Mouse (Mus musculus) stomach, postnatal 0 days (tissue): Measurements from ENCODE around the gene Trim47. TPM values are rescaled to one million over a fixed set of nuclear protein-coding genes. Genes with fewer than 3 reads are reported as not detected.

ENCODE experiments used
- ATAC-seq: fragments of 200-750 bp; cut with Nextera tagmentation; 2 replicates; pipeline ENCODE4 v1.8.0; 2017; ENCODE audit not compliant: low FRiP score, low TSS enrichment
- DNase-seq: peaks from one replicate; pipeline ENCODE4 v3.0.0-alpha.2; 2016; ENCODE audit warnings: low spot score
- H3K27ac ChIP-seq: fragments of 300-500 bp; sonication (generic); replicated peaks from 2 replicates; pipeline ENCODE4 v1.5.1; 2014; ENCODE audit warnings: mild to moderate bottlenecking, control low read depth
- H3K27me3 ChIP-seq: fragments of 300-500 bp; sonication (generic); 2 replicates; pipeline ENCODE4 v1.6.1; 2014; ENCODE audit warnings: low read length; ENCODE audit not compliant: control insufficient read depth, insufficient read depth
- H3K36me3 ChIP-seq: fragments of 300-500 bp; sonication (generic); 2 replicates; pipeline ENCODE4 v1.6.1; 2014; ENCODE audit warnings: low read length, mixed read lengths; ENCODE audit not compliant: control insufficient read depth, insufficient read depth
- H3K4me1 ChIP-seq: fragments of 300-500 bp; sonication (generic); replicated peaks from 2 replicates; pipeline ENCODE4 v1.6.1; 2014; ENCODE audit warnings: antibody characterized with exemption; ENCODE audit not compliant: control insufficient read depth, insufficient read depth
- H3K4me2 ChIP-seq: fragments of 300-500 bp; sonication (generic); replicated peaks from 2 replicates; pipeline ENCODE4 v1.6.1; 2014; ENCODE audit warnings: low read depth, mild to moderate bottlenecking, control low read depth, moderate library complexity
- H3K4me3 ChIP-seq: fragments of 300-500 bp; sonication (generic); 2 replicates; pipeline ENCODE4 v1.5.1; 2014; ENCODE audit warnings: low read depth, low read length, control low read depth
- H3K9ac ChIP-seq: fragments of 300-500 bp; sonication (generic); 2 replicates; pipeline ENCODE4 v1.6.1; 2014; ENCODE audit warnings: mild to moderate bottlenecking, low read length, control low read depth, mixed read lengths
- H3K9me3 ChIP-seq: fragments of 300-500 bp; sonication (generic); 2 replicates; pipeline ENCODE4 v1.6.1; 2016; ENCODE audit warnings: low read length; ENCODE audit not compliant: control insufficient read depth
- CTCF ChIP-seq: IDR thresholded peaks from 2 replicates; pipeline ENCODE4 v1.5.1; 2016; ENCODE audit warnings: antibody characterized with exemption, low read depth, mild to moderate bottlenecking, moderate library complexity
- EP300 ChIP-seq: optimal IDR thresholded peaks from 2 replicates; pipeline ENCODE3; 2016; ENCODE audit warnings: antibody characterized with exemption
- WGBS: fragments of 180-500 bp; shearing (Covaris S2); extraction: QIAGEN DNeasy Blood & Tissue Kit; methylation state at CpG from one replicate; pipeline ENCODE4 v1.1.7; 2014; 5-methylcytosine and 5-hydroxymethylcytosine counted together
- polyA plus RNA-seq: library from polyadenylated mRNA; unstranded; fragments of >200 nt; fragmentation: Nextera tagmentation; extraction: Ambion mirVana; gene quantifications from 2 replicates; pipeline ENCODE4 v1.2.1, GENCODE M21; 2015

Trim47 gene
- polyA plus RNA-seq, 1 experiment from 2014 or later, result 34.6 TPM

- no peaks in the 10 kb centered on the region for H3K9me3 ChIP-seq
- no peak overlapping the region for H3K4me2 ChIP-seq
- H3K27ac ChIP-seq, result peak overlapping the region; percentile 67
- WGBS, result 68% methylated on average over 10 of the region's 10 CpGs
- peak; percentile 59 for DNase-seq
- no peak for ATAC-seq
- H3K4me1 ChIP-seq, result 0 out of 2 replicates have a peak, but pooled peaks cover 3% of the 10 kb centered on the region
- H3K4me3 ChIP-seq, result no peak overlapping the region
- no peak overlapping the region for H3K9ac ChIP-seq
- H3K36me3 ChIP-seq, result peaks cover 31% of the 10 kb centered on the region
- no peak for TF ChIP-seq CTCF
- TF ChIP-seq EP300, result no peak
- H3K27me3 ChIP-seq, result no peaks in the 10 kb centered on the region
Measured at GRCm38 (mm10) chr11:116079511-116079910, 47.5 kb downstream of the Trim47 start.

- 0 out of 2 replicates have a peak, but pooled peaks cover 3% of the 10 kb centered on the region for H3K4me1 ChIP-seq
- H3K27ac ChIP-seq, result peak overlapping the region; percentile 67
- TF ChIP-seq CTCF, result no peak
- TF ChIP-seq EP300, result no peak
Measured at GRCm38 (mm10) chr11:116078676-116079320, 48.2 kb downstream of the Trim47 start.

GRCm38 (mm10) chr11:116078221-116078620, 48.8 kb downstream of the Trim47 start:
- Histone ChIP-seq H3K36me3 (peaks cover 26% of the 10 kb centered on the region), H3K4me2 (peak overlapping the region; percentile 55), H3K27ac (peak overlapping the region; percentile 92), H3K9ac (peak overlapping the region; percentile 27; the same call in 1 of the 2 replicates), H3K9me3 (no peaks in the 10 kb centered on the region), H3K4me1 (0 out of 2 replicates have a peak, but pooled peaks cover 3% of the 10 kb centered on the region), H3K4me3 (peak overlapping the region; percentile 24), H3K27me3 (no peaks in the 10 kb centered on the region)
- DNase-seq (peak; percentile 72), ATAC-seq (peak; percentile 33)
- TF ChIP-seq EP300, result no peak
- WGBS, result 14% methylated on average over 16 of the region's 16 CpGs

More at GRCm38 (mm10) chr11:116078676-116079320, 48.2 kb downstream of the Trim47 start:
- Histone ChIP-seq H3K4me2 (no peak overlapping the region), H3K27me3 (no peaks in the 10 kb centered on the region), H3K4me3 (no peak overlapping the region), H3K9ac (peak overlapping the region; percentile 27; the same call in 1 of the 2 replicates), H3K9me3 (no peaks in the 10 kb centered on the region), H3K36me3 (peaks cover 31% of the 10 kb centered on the region)
- 59% methylated on average over 10 of the region's 10 CpGs for WGBS
- no peak for DNase-seq
- ATAC-seq, result no peak

GRCm38 (mm10) chr11:116077446-116078204, 49.4 kb downstream of the Trim47 start, which contains the start of gene Unc13d:
Gene Unc13d (minus strand): TSS chr11:116077961.
- WGBS, result 30% methylated on average over 22 of the region's 22 CpGs
- H3K9ac ChIP-seq, result peak within 1 kb of the TSS; percentile 53
- H3K27me3 ChIP-seq, result no peaks in the 10 kb centered on the region
- peak within 1 kb of the TSS; percentile 55 for H3K4me2 ChIP-seq
- H3K4me3 ChIP-seq, result peak within 1 kb of the TSS; percentile 24
- DNase-seq (peak; percentile 83), ATAC-seq (peak; percentile 75)
- H3K36me3 ChIP-seq, result peaks cover 26% of the 10 kb centered on the region
- 0 out of 2 replicates have a peak, but pooled peaks cover 3% of the 10 kb centered on the region for H3K4me1 ChIP-seq
- TF ChIP-seq CTCF (peak; percentile 64), EP300 (peak; percentile 38)
- H3K27ac ChIP-seq, result peak within 1 kb of the TSS; percentile 92
- H3K9me3 ChIP-seq, result no peaks in the 10 kb centered on the region

GRCm38 (mm10) chr11:116076836-116077235, 50.2 kb downstream of the Trim47 start:
- ATAC-seq (no peak), DNase-seq (no peak)
- Histone ChIP-seq H3K4me1 (0 out of 2 replicates have a peak, but pooled peaks cover 3% of the 10 kb centered on the region), H3K9ac (peak overlapping the region; percentile 53; the same call in 1 of the 2 replicates), H3K36me3 (peaks cover 19% of the 10 kb centered on the region), H3K27me3 (no peaks in the 10 kb centered on the region), H3K27ac (0 out of 2 replicates have a peak overlapping the region, but pooled peaks have one; percentile 92), H3K9me3 (no peaks in the 10 kb centered on the region), H3K4me3 (peak overlapping the region; percentile 24; the same call in 1 of the 2 replicates), H3K4me2 (peak overlapping the region; percentile 55)
- no peak for TF ChIP-seq EP300
- TF ChIP-seq CTCF, result no peak
- WGBS, result 76% methylated on average over 7 of the region's 7 CpGs
